Mouse (Mus musculus): ENCODE measurements around the gene Birc6. TPM values are rescaled to one million over a fixed set of nuclear protein-coding genes. Genes with fewer than 3 reads are reported as not detected.

Birc6 gene
- polyA plus RNA-seq, 1 experiment from 2014 or later: 102 TPM

GRCm38 (mm10) chr17:74569219-74569618 lies 41.1 kb downstream of the Birc6 start:
- Histone ChIP-seq H3K27ac (no peak overlapping the region), H3K36me3 (peaks cover 30% of the 10 kb centered on the region), H3K4me3 (no peak overlapping the region), H3K9ac (no peak overlapping the region), H3K9me3 (no peaks in the 10 kb centered on the region), H3K27me3 (no peaks in the 10 kb centered on the region), H3K4me2 (no peak overlapping the region), H3K4me1 (no peaks in the 10 kb centered on the region)
- no peak for ATAC-seq (ENCODE audit: insufficient number of reproducible peaks, insufficient read depth, low FRiP score, low TSS enrichment, low read depth)
- WGBS: 91% methylated on average over 1 of the region's 1 CpGs

DNA sequence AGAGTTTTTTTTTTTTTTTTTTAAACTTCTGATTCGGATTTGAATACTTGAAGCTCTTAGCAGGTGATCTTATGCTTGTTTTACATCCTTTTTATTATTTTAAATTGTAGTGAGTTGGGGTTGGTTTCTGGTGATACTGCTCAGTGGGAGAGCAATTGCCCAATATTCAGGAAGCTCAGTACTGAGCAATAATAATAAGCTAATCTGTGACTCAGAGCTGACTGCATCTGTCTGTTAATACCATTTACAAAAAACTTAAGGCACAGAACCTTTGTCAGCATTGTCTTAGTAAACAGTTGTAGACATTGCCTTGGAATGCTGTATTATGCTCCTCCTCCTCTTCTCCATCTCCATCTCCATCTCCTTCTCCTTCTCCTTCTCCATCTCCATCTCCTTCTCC lies 42.5 kb downstream of the Birc6 start:
- no peak for ATAC-seq (ENCODE audit: insufficient number of reproducible peaks, insufficient read depth, low FRiP score, low TSS enrichment, low read depth)
- no peaks in the 10 kb centered on the region for H3K27me3 ChIP-seq
- peaks cover 35% of the 10 kb centered on the region for H3K36me3 ChIP-seq
- H3K27ac ChIP-seq: no peak overlapping the region
- no peak overlapping the region for H3K4me2 ChIP-seq
- H3K4me1 ChIP-seq: no peaks in the 10 kb centered on the region
- no peak overlapping the region for H3K9ac ChIP-seq
- H3K9me3 ChIP-seq: no peaks in the 10 kb centered on the region
- no peak overlapping the region for H3K4me3 ChIP-seq
- WGBS: 69% methylated on average over 1 of the region's 1 CpGs

GRCm38 (mm10) chr17:74577173-74577572 lies 49.1 kb downstream of the Birc6 start:
- H3K36me3 ChIP-seq: peaks cover 43% of the 10 kb centered on the region
- no peak overlapping the region for H3K4me3 ChIP-seq
- no peaks in the 10 kb centered on the region for H3K4me1 ChIP-seq
- no peak overlapping the region for H3K4me2 ChIP-seq
- no peaks in the 10 kb centered on the region for H3K9me3 ChIP-seq
- H3K9ac ChIP-seq: no peak overlapping the region
- 40% methylated on average over 5 of the region's 5 CpGs for WGBS
- no peaks in the 10 kb centered on the region for H3K27me3 ChIP-seq
- H3K27ac ChIP-seq: 0 out of 2 replicates have a peak overlapping the region, but pooled peaks have one; percentile 22
- ATAC-seq (ENCODE audit: insufficient number of reproducible peaks, insufficient read depth, low FRiP score, low TSS enrichment, low read depth): no peak

DNA sequence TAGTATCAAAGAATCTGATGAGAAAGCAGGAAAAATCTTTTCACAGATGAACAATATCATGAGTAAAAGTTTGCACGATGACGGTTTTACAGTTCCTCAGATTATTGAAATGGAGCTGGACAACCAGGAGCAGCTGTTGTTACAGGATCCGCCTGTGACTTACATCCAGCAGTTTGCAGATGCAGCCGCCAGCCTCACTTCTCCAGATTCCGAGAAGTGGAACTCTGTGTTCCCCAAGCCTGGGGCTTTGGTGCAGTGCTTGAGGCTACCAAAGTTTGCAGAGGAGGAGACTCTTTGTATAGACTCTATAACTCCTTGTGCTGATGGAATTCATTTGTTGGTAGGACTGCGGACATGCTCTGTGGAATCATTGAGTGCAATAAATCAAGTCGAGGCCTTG lies 51.5 kb downstream of the Birc6 start:
- Histone ChIP-seq H3K9me3 (no peaks in the 10 kb centered on the region), H3K4me1 (no peaks in the 10 kb centered on the region), H3K27me3 (no peaks in the 10 kb centered on the region), H3K27ac (no peak overlapping the region), H3K4me2 (no peak overlapping the region), H3K36me3 (peaks cover 41% of the 10 kb centered on the region), H3K4me3 (no peak overlapping the region), H3K9ac (no peak overlapping the region)
- no peak for ATAC-seq (ENCODE audit: insufficient number of reproducible peaks, insufficient read depth, low FRiP score, low TSS enrichment, low read depth)
- 93% methylated on average over 7 of the region's 7 CpGs for WGBS

DNA sequence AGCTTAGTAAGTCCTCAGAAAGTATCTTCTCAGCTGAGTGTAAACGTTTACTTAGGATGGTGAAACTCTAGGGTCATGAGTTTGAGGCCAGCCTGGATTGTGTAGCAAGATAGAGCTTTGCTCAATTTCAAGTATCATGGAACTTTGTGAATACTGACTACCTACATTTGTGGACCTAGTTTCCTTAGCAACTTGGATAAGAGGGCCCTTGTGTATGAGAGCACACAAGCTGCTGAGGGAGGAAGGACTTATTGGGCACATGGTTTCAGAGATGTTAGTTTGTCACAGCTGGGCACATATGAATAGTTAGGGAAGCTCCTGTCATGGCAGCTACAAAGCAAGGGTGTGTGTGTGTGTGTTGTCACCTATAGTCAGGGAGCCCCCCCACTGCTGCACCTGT lies 52.6 kb downstream of the Birc6 start:
- Histone ChIP-seq H3K36me3 (peaks cover 39% of the 10 kb centered on the region), H3K9me3 (no peaks in the 10 kb centered on the region), H3K4me1 (no peaks in the 10 kb centered on the region), H3K4me3 (no peak overlapping the region), H3K27ac (no peak overlapping the region), H3K9ac (no peak overlapping the region), H3K4me2 (no peak overlapping the region), H3K27me3 (no peaks in the 10 kb centered on the region)
- 84% methylated on average over 1 of the region's 1 CpGs for WGBS
- ATAC-seq (ENCODE audit: insufficient number of reproducible peaks, insufficient read depth, low FRiP score, low TSS enrichment, low read depth): no peak

- H3K9me3 ChIP-seq: no peaks in the 10 kb centered on the region
- H3K27me3 ChIP-seq: no peaks in the 10 kb centered on the region
- H3K36me3 ChIP-seq: peaks cover 37% of the 10 kb centered on the region
- H3K4me2 ChIP-seq: no peak overlapping the region
- 86% methylated on average over 3 of the region's 3 CpGs for WGBS
- no peak overlapping the region for H3K4me3 ChIP-seq
- no peaks in the 10 kb centered on the region for H3K4me1 ChIP-seq
- no peak for ATAC-seq (ENCODE audit: insufficient number of reproducible peaks, insufficient read depth, low FRiP score, low TSS enrichment, low read depth)
- H3K9ac ChIP-seq: no peak overlapping the region
- H3K27ac ChIP-seq: no peak overlapping the region
Measured at GRCm38 (mm10) chr17:74586768-74587167, 58.7 kb downstream of the Birc6 start.

GRCm38 (mm10) chr17:74598908-74599307 lies 70.8 kb downstream of the Birc6 start:
- 96% methylated on average over 9 of the region's 9 CpGs for WGBS
- H3K9me3 ChIP-seq: no peaks in the 10 kb centered on the region
- ATAC-seq (ENCODE audit: insufficient number of reproducible peaks, insufficient read depth, low FRiP score, low TSS enrichment, low read depth): no peak
- H3K4me2 ChIP-seq: no peak overlapping the region
- H3K4me1 ChIP-seq: no peaks in the 10 kb centered on the region
- H3K9ac ChIP-seq: no peak overlapping the region
- H3K4me3 ChIP-seq: no peak overlapping the region
- H3K36me3 ChIP-seq: peaks cover 64% of the 10 kb centered on the region
- no peak overlapping the region for H3K27ac ChIP-seq
- no peaks in the 10 kb centered on the region for H3K27me3 ChIP-seq

- Histone ChIP-seq H3K9ac (no peak overlapping the region), H3K4me1 (no peaks in the 10 kb centered on the region), H3K4me2 (no peak overlapping the region), H3K27me3 (no peaks in the 10 kb centered on the region), H3K27ac (no peak overlapping the region), H3K36me3 (peaks cover 64% of the 10 kb centered on the region), H3K4me3 (no peak overlapping the region), H3K9me3 (no peaks in the 10 kb centered on the region)
- WGBS: 91% methylated on average over 2 of the region's 2 CpGs
- ATAC-seq (ENCODE audit: insufficient number of reproducible peaks, insufficient read depth, low FRiP score, low TSS enrichment, low read depth): no peak
Measured at GRCm38 (mm10) chr17:74599396-74599795, 71.3 kb downstream of the Birc6 start.

DNA sequence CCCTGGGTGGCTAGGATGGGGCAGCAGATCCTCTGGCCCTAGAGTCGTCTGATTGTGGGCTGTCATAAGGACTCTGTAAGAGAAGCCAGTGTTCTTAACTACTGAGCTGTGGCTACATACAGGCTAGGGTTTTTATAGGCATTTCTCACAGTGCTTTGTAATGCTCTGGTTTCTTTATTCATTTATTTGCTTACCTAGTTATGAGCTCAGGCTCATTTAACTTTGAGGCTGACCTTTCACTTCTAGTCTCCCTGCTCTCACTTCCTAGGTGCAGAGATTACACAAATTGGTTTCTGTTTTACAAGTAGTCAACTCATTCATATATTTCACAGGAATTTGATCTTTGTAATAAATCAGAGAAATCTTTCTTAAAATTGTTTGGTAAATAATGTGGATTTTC lies 73.1 kb downstream of the Birc6 start:
- H3K36me3 ChIP-seq: peaks cover 62% of the 10 kb centered on the region

DNA sequence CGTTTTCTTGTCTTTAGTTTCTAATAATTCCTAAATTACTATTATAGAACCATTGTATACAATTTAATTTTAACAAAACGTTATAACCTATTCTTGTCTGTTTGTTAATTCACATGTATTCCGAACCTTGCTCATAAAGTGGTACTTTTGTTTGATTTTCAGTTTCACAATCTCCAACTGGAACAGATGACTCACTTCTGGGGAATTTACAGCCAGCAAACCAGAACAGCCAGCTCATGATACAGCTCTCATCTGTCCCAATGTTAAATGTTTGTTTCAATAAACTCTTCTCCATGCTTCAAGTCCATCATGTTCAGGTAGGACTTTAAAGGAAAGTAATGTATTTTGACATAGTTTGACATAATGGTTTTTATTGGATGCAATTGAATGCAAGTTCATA lies 102.7 kb downstream of the Birc6 start:
- no peaks in the 10 kb centered on the region for H3K4me1 ChIP-seq
- H3K4me3 ChIP-seq: no peak overlapping the region
- H3K27me3 ChIP-seq: no peaks in the 10 kb centered on the region
- no peaks in the 10 kb centered on the region for H3K9me3 ChIP-seq
- no peak overlapping the region for H3K9ac ChIP-seq
- 90% methylated on average over 3 of the region's 3 CpGs for WGBS
- no peak overlapping the region for H3K27ac ChIP-seq
- ATAC-seq (ENCODE audit: insufficient number of reproducible peaks, insufficient read depth, low FRiP score, low TSS enrichment, low read depth): no peak
- H3K4me2 ChIP-seq: no peak overlapping the region
- peaks cover 69% of the 10 kb centered on the region for H3K36me3 ChIP-seq

More for the DNA sequence above, 73.1 kb downstream of the Birc6 start:
- Histone ChIP-seq H3K4me3 (no peak overlapping the region), H3K4me2 (no peak overlapping the region), H3K9me3 (no peaks in the 10 kb centered on the region), H3K9ac (no peak overlapping the region), H3K27me3 (no peaks in the 10 kb centered on the region), H3K4me1 (no peaks in the 10 kb centered on the region), H3K27ac (no peak overlapping the region)
- no peak for ATAC-seq (ENCODE audit: insufficient number of reproducible peaks, insufficient read depth, low FRiP score, low TSS enrichment, low read depth)
- 81% methylated on average over 1 of the region's 1 CpGs for WGBS

DNA sequence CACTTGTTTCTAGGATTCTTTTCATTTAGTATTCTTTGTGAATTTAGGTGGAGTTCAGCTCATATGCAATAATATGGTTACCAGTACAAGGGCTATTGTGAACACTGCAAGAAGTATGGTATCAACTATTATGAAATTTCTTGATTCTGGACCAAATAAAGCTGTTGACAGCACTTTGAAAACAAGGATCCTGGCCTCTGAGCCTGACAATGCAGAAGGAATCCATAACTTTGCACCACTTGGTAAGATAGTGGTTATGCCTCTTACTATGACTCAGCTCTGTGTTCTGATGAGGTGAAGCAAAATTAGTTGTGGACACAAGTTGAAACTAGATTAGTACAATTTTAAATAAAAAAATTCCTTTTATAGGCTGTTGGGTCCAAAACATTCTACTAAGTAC lies 114.3 kb downstream of the Birc6 start:
- ATAC-seq (ENCODE audit: insufficient number of reproducible peaks, insufficient read depth, low FRiP score, low TSS enrichment, low read depth): no peak
- H3K36me3 ChIP-seq: peaks cover 69% of the 10 kb centered on the region

GRCm38 (mm10) chr17:74658362-74658761 lies 130.3 kb downstream of the Birc6 start:
- H3K9ac ChIP-seq: no peak overlapping the region
- H3K4me3 ChIP-seq: no peak overlapping the region
- H3K36me3 ChIP-seq: peaks cover 63% of the 10 kb centered on the region
- H3K27ac ChIP-seq: no peak overlapping the region
- no peaks in the 10 kb centered on the region for H3K9me3 ChIP-seq
- 94% methylated on average over 3 of the region's 3 CpGs for WGBS
- no peaks in the 10 kb centered on the region for H3K27me3 ChIP-seq
- no peak overlapping the region for H3K4me2 ChIP-seq
- no peak for ATAC-seq (ENCODE audit: insufficient number of reproducible peaks, insufficient read depth, low FRiP score, low TSS enrichment, low read depth)
- no peaks in the 10 kb centered on the region for H3K4me1 ChIP-seq

More for the DNA sequence above, 114.3 kb downstream of the Birc6 start:
- H3K27ac ChIP-seq: no peak overlapping the region
- H3K4me1 ChIP-seq: no peaks in the 10 kb centered on the region
- no peak overlapping the region for H3K4me3 ChIP-seq
- no peaks in the 10 kb centered on the region for H3K9me3 ChIP-seq
- H3K27me3 ChIP-seq: no peaks in the 10 kb centered on the region
- H3K9ac ChIP-seq: no peak overlapping the region
- H3K4me2 ChIP-seq: no peak overlapping the region

- Histone ChIP-seq H3K9ac (no peak overlapping the region), H3K9me3 (no peaks in the 10 kb centered on the region), H3K27ac (no peak overlapping the region), H3K4me1 (no peaks in the 10 kb centered on the region), H3K4me2 (no peak overlapping the region), H3K4me3 (no peak overlapping the region), H3K27me3 (no peaks in the 10 kb centered on the region), H3K36me3 (peaks cover 71% of the 10 kb centered on the region)
- 80% methylated on average over 1 of the region's 1 CpGs for WGBS
- no peak for ATAC-seq (ENCODE audit: insufficient number of reproducible peaks, insufficient read depth, low FRiP score, low TSS enrichment, low read depth)
Measured at GRCm38 (mm10) chr17:74668010-74668409, 139.9 kb downstream of the Birc6 start.
